Comparison of ENCODE assay signal across 9 mouse cellular contexts in genomic region chr7:79228471-79228870, GRCm38 (mm10). TPM values are rescaled to one million over a fixed set of nuclear protein-coding genes. Genes with fewer than 3 reads are reported as not detected.
DNase-seq lines count a peak whose midpoint lies in the region; ATAC-seq and TF ChIP-seq lines count a peak whose summit lies in the region.
"Had no signal": no experiment of that assay in that cellular context is flagged by ENCODE, and none has a peak within 500 bp of the region (broad histone marks: within the 10 kb centered on the region; RNA-seq: fewer than 3 reads in every experiment).

No protein-coding gene starts in this region.

- no peak overlapping the region for H3K9ac ChIP-seq in MEL (ENCODE audit: control insufficient read depth, low read depth, low read length, poor library complexity, severe bottlenecking)
- H3K9ac ChIP-seq in forebrain, embryonic 14.5 days (ENCODE audit: low read length) = no peak overlapping the region
- H3K9ac ChIP-seq in lung, postnatal 0 days (replicated peaks; ENCODE audit: low read depth) = no peak overlapping the region
- H3K9ac ChIP-seq: liver, embryonic 15.5 days had no signal

- H3K27ac ChIP-seq in MEL (ENCODE audit: control insufficient read depth, low read depth, low read length) = no peak overlapping the region
- no peak overlapping the region for H3K27ac ChIP-seq in forebrain, embryonic 14.5 days (ENCODE audit: low read depth, low read length)
- H3K27ac ChIP-seq in lung, postnatal 0 days (ENCODE audit: low read length) = no peak overlapping the region
- H3K27ac ChIP-seq: liver, embryonic 15.5 days had no signal

- TF ChIP-seq POLR2A in MEL (IDR thresholded peaks at IDR 0.05; ENCODE audit: control insufficient read depth in 1 of 2, insufficient read depth in 1 of 2, low read depth in 1 of 2, low read length in 2 of 2, poor library complexity in 1 of 2) = no peak

- TF ChIP-seq CTCF in MEL (IDR thresholded peaks at IDR 0.05 in 2 of 3, conservative IDR thresholded peaks at IDR 0.05 in 1 of 3; ENCODE audit: control insufficient read depth in 1 of 3, insufficient read depth in 1 of 3, low read depth in 2 of 3, low read length in 3 of 3, poor library complexity in 1 of 3, severe bottlenecking in 1 of 3) = peak; percentile 89 to 95 (median 90)
- peak; percentile 92 for TF ChIP-seq CTCF in lung, postnatal 0 days (IDR thresholded peaks at IDR 0.05)

- H3K4me1 ChIP-seq in MEL (ENCODE audit: control insufficient read depth in 1 of 2, insufficient read depth in 2 of 2, low read length in 2 of 2) = peaks cover 0 to 9% of the 10 kb centered on the region in 2 experiments; a peak in 2 of 4 replicates
- H3K4me1 ChIP-seq in forebrain, embryonic 14.5 days (ENCODE audit: control insufficient read depth, insufficient read depth, low read length) = no peaks in the 10 kb centered on the region
- no peaks in the 10 kb centered on the region for H3K4me1 ChIP-seq in lung, postnatal 0 days (ENCODE audit: insufficient read depth, low read depth, low read length)

- peaks cover 1 to 4% of the 10 kb centered on the region in 2 experiments; a peak in 2 of 4 replicates for H3K27me3 ChIP-seq in MEL (ENCODE audit: control insufficient read depth in 1 of 2, insufficient read depth in 2 of 2, low read length in 2 of 2)
- no peaks in the 10 kb centered on the region for H3K27me3 ChIP-seq in forebrain, embryonic 14.5 days (replicated peaks; ENCODE audit: control insufficient read depth, insufficient read depth, low read length)
- H3K27me3 ChIP-seq in lung, postnatal 0 days (replicated peaks; ENCODE audit: insufficient read depth, low read length) = no peaks in the 10 kb centered on the region
- H3K27me3 ChIP-seq: liver, embryonic 15.5 days had no signal

- no peak overlapping the region for H3K4me3 ChIP-seq in MEL (ENCODE audit: control insufficient read depth in 1 of 2, insufficient read depth in 1 of 2, low read depth in 2 of 2, low read length in 2 of 2)
- no peak overlapping the region for H3K4me3 ChIP-seq in forebrain, embryonic 14.5 days (ENCODE audit: low read depth, low read length)
- H3K4me3 ChIP-seq in lung, postnatal 0 days (ENCODE audit: low read depth, low read length) = no peak overlapping the region
- H3K4me3 ChIP-seq: liver, embryonic 15.5 days had no signal

- no peak for TF ChIP-seq EP300 in MEL (IDR thresholded peaks at IDR 0.05; ENCODE audit: low read depth in 1 of 2, low read length in 2 of 2)
- TF ChIP-seq EP300 in lung, postnatal 0 days (IDR thresholded peaks at IDR 0.05) = no peak

- H3K9me3 ChIP-seq in MEL (replicated peaks; ENCODE audit: insufficient read depth, low read length) = no peaks in the 10 kb centered on the region
- no peaks in the 10 kb centered on the region for H3K9me3 ChIP-seq in forebrain, embryonic 14.5 days (replicated peaks; ENCODE audit: control insufficient read depth, low read length)
- H3K9me3 ChIP-seq in lung, postnatal 0 days (ENCODE audit: low read length) = no peaks in the 10 kb centered on the region
- H3K9me3 ChIP-seq: liver, embryonic 15.5 days had no signal

- ATAC-seq in forebrain, embryonic 14.5 days = peak; percentile 75
- peak; percentile 65 for ATAC-seq in lung, postnatal 0 days

- peak; percentile 71 for DNase-seq in MEL (ENCODE audit: low read depth, low spot score)
- DNase-seq in c-Kit-positive CD71-positive TER-119-positive erythroid progenitor cells, embryonic 14.5 days (ENCODE audit: low spot score) = peak; percentile 61
- peak; percentile 73 for DNase-seq in forebrain, embryonic 14.5 days (ENCODE audit: low spot score)
- peak; percentile 93 for DNase-seq in heart, postnatal 4 days
- peak; percentile 63 for DNase-seq in layer of hippocampus, adult 9-10 months (ENCODE audit: low spot score)
- DNase-seq in lung, postnatal 0 days (ENCODE audit: low spot score) = peak; percentile 80
- peak; percentile 78 for DNase-seq in retina, postnatal 1 day
- DNase-seq in urinary bladder, adult 18-20 months (ENCODE audit: low spot score in 2 of 2) = peak; percentile 63 to 87

- WGBS in forebrain, embryonic 14.5 days = 30% methylated on average over 9 of the region's 9 CpGs
- 18% methylated on average over 9 of the region's 9 CpGs for WGBS in lung, postnatal 0 days

- H3K79me2 ChIP-seq in MEL (ENCODE audit: control insufficient read depth, insufficient read depth, low read length, poor library complexity) = no peaks in the 10 kb centered on the region

- peak; percentile 70 for TF ChIP-seq RAD21 in MEL (IDR thresholded peaks at IDR 0.05; ENCODE audit: low read depth, low read length)

- H3K36me3 ChIP-seq in MEL (ENCODE audit: control insufficient read depth in 1 of 2, insufficient read depth in 2 of 2, low read length in 2 of 2) = peaks cover 0 to 3% of the 10 kb centered on the region in 2 experiments; a peak in 2 of 4 replicates
- H3K36me3 ChIP-seq in forebrain, embryonic 14.5 days (ENCODE audit: control insufficient read depth, insufficient read depth, low read length) = no peaks in the 10 kb centered on the region
- no peaks in the 10 kb centered on the region for H3K36me3 ChIP-seq in lung, postnatal 0 days (ENCODE audit: insufficient read depth, low read length)
- H3K36me3 ChIP-seq: liver, embryonic 15.5 days had no signal

- no peak overlapping the region for H3K4me2 ChIP-seq in forebrain, embryonic 14.5 days (ENCODE audit: low read length)
- no peak overlapping the region for H3K4me2 ChIP-seq in lung, postnatal 0 days (replicated peaks; ENCODE audit: low read depth, low read length)
- H3K4me2 ChIP-seq: liver, embryonic 15.5 days had no signal

TF ChIP-seq in MEL, 35 proteins besides CTCF, POLR2A, EP300 and RAD21:
- TF ChIP-seq GABPA (IDR thresholded peaks at IDR 0.05; ENCODE audit: low read depth, low read length) (no peak), ZC3H11A (IDR thresholded peaks at IDR 0.05; ENCODE audit: low read depth, low read length) (peak; percentile 49), SMC3 (IDR thresholded peaks at IDR 0.05; ENCODE audit: low read depth, low read length) (peak; percentile 80), TBP (IDR thresholded peaks at IDR 0.05; ENCODE audit: low read depth, low read length) (no peak), ZKSCAN1 (IDR thresholded peaks at IDR 0.05; ENCODE audit: low read depth, low read length) (no peak), POLR2AphosphoS5 (IDR thresholded peaks at IDR 0.05; ENCODE audit: borderline replicate concordance, low read depth, low read length) (no peak), MXI1 (IDR thresholded peaks at IDR 0.05; ENCODE audit: low read depth, low read length) (no peak), JUND (IDR thresholded peaks at IDR 0.05; ENCODE audit: low read depth, low read length) (no peak)

RNA-seq across cellular contexts. Expression of gene Abhd2, which starts 44.5 kb away (rescaled TPM):
- total RNA-seq in MEL (2012; rRNA removed) = 13.6 and 13.7 TPM in 2 replicates
- 10 to 100 TPM in 1 of 2 experiments, not detected in 1; 32.0 TPM for polyA plus RNA-seq in MEL (2012; ENCODE audit: insufficient read depth in 1 of 2, insufficient read length in 2 of 2, low read depth in 1 of 2, low replicate concordance in 2 of 2, missing spikeins in 1 of 2)
- polyA plus RNA-seq in forebrain, embryonic 14.5 days (2014; fragmentation: Nextera tagmentation; extraction: Ambion mirVana) = 22.3 and 23.5 TPM in 2 replicates
- total RNA-seq in heart, postnatal 4 days (2021) = 10 to 100 TPM; 24.7 to 27.2 TPM
- 22.8 and 25.2 TPM in 2 replicates for polyA plus RNA-seq in lung, postnatal 0 days (2015; fragmentation: Nextera tagmentation; extraction: Ambion mirVana)
